Mouse (Mus musculus) cortical plate, adult 2 months (tissue): ENCODE results near the gene Farp1.

Experiments
- CTCF ChIP-seq: fragments of 200-500 bp; IDR thresholded peaks from 2 replicates; pipeline ENCODE4 v1.5.1; 2011; ENCODE audit warnings: mild to moderate bottlenecking, control low read depth, low read length; ENCODE audit not compliant: insufficient read depth; ENCODE audit errors: extremely low read depth
- POLR2A ChIP-seq: fragments of 200-500 bp; IDR thresholded peaks from 2 replicates; pipeline ENCODE4 v1.6.1; 2011; ENCODE audit warnings: mild to moderate bottlenecking, low read length, control low read depth; ENCODE audit not compliant: insufficient read depth; ENCODE audit errors: extremely low read depth

DNA sequence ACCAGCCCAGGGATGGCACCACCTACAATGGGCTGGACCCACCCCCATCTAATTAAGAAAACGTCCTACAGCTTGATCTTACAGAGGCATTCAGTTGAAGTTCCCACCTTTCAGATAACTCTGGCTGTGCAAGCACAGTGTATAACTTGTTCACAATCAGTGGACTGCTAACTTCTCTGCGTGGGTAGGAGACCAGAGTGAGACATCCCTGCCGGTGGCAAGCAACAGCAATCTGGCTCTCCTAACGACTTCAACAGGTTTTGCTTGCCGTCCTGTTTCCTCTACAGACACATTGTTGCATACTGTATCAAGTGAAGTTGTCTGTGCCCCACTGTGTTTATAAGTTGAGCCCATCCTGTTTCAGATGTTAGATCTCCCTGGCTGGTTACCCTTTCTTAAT is 45.7 kb downstream of the Farp1 start:
- TF ChIP-seq POLR2A, result no peak
- TF ChIP-seq CTCF, result no peak
